Mouse (Mus musculus) limb, embryonic 14.5 days (tissue): ENCODE measurements at regions not wholly inside any gene's neighbourhood (a gene's known extent, or its start where the extent isn't known, plus 50 kb on each side); places are given as distances from the start of the nearest gene placed in this dataset.

Experiments used
- ATAC-seq: fragments of 200-750 bp; cut with Nextera tagmentation; 2 replicates; pipeline ENCODE4 v1.8.0; 2017; ENCODE audit warnings: low read depth, moderate number of reproducible peaks, moderate TSS enrichment; ENCODE audit not compliant: low FRiP score
- DNase-seq: peaks from one replicate; pipeline ENCODE4 v3.0.0-alpha.2; 2015; ENCODE audit warnings: low spot score
- H3K27ac ChIP-seq: fragments of 300-500 bp; sonication (generic); replicated peaks from 2 replicates; pipeline ENCODE4 v1.5.1; 2014; ENCODE audit warnings: low read depth, mild to moderate bottlenecking, low read length, moderate library complexity, mixed read lengths
- H3K27me3 ChIP-seq: fragments of 300-500 bp; sonication (generic); 2 replicates; pipeline ENCODE4 v1.6.1; 2014; ENCODE audit warnings: low read length, mixed read lengths; ENCODE audit not compliant: control insufficient read depth, insufficient read depth
- H3K36me3 ChIP-seq: fragments of 300-500 bp; sonication (generic); 2 replicates; pipeline ENCODE4 v1.6.1; 2014; ENCODE audit warnings: mild to moderate bottlenecking, low read length, moderate library complexity, mixed read lengths; ENCODE audit not compliant: control insufficient read depth, insufficient read depth
- H3K4me1 ChIP-seq: fragments of 300-500 bp; sonication (generic); 2 replicates; pipeline ENCODE4 v1.6.1; 2014; ENCODE audit warnings: antibody characterized with exemption, low read length, mixed read lengths; ENCODE audit not compliant: control insufficient read depth, insufficient read depth
- H3K4me2 ChIP-seq: fragments of 300-500 bp; sonication (generic); replicated peaks from 2 replicates; pipeline ENCODE4 v1.6.1; 2014; ENCODE audit warnings: low read depth, mild to moderate bottlenecking, low read length, moderate library complexity; ENCODE audit not compliant: severe bottlenecking
- H3K4me3 ChIP-seq: fragments of 300-500 bp; sonication (generic); replicated peaks from 2 replicates; pipeline ENCODE4 v1.5.1; 2014; ENCODE audit warnings: low read length
- H3K9ac ChIP-seq: fragments of 300-500 bp; sonication (generic); 2 replicates; pipeline ENCODE4 v1.6.1; 2014; ENCODE audit warnings: mild to moderate bottlenecking, low read depth, low read length, moderate library complexity; ENCODE audit not compliant: severe bottlenecking
- H3K9me3 ChIP-seq: fragments of 300-500 bp; sonication (generic); 2 replicates; pipeline ENCODE4 v1.6.1; 2016; ENCODE audit warnings: low read length; ENCODE audit not compliant: control insufficient read depth
- POLR2A ChIP-seq: fragments of 200-500 bp; IDR thresholded peaks from 2 replicates; pipeline ENCODE4 v1.8.0; 2012; ENCODE audit warnings: inconsistent platforms, mild to moderate bottlenecking, moderate library complexity, borderline replicate concordance; ENCODE audit not compliant: insufficient read depth, insufficient read length; ENCODE audit errors: extremely low read depth
- WGBS: fragments of 180-500 bp; shearing (Covaris S2); extraction: QIAGEN DNeasy Blood & Tissue Kit; methylation state at CpG from one replicate; pipeline ENCODE4 v1.1.7; 2014; 5-methylcytosine and 5-hydroxymethylcytosine counted together

DNA sequence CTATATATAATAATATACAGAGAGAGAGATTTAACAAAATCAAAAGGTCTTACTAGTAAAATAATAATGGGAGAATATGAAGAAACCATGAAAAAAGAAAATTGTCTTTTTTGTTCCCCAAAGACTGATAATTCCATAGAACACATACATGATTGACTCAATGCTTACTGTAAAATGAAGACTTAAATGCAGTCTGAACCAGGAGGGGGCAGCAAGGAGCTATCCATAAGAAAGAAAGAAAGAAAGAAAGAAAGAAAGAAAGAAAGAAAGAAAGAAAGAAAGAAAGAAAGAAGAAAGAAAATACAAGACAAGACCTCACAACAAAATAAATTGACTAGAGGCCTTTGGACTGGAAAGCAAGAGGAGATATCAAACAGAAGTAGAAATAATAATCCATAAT is 868.8 kb upstream of the Acvr2a start:
- DNase-seq, result no peak
- Histone ChIP-seq H3K4me1 (no peaks in the 10 kb centered on the region), H3K9ac (no peak overlapping the region), H3K4me3 (no peak overlapping the region), H3K36me3 (no peaks in the 10 kb centered on the region), H3K4me2 (no peak overlapping the region), H3K9me3 (no peaks in the 10 kb centered on the region), H3K27ac (no peak overlapping the region), H3K27me3 (no peaks in the 10 kb centered on the region)
- no peak for ATAC-seq
- no peak for TF ChIP-seq POLR2A

DNA sequence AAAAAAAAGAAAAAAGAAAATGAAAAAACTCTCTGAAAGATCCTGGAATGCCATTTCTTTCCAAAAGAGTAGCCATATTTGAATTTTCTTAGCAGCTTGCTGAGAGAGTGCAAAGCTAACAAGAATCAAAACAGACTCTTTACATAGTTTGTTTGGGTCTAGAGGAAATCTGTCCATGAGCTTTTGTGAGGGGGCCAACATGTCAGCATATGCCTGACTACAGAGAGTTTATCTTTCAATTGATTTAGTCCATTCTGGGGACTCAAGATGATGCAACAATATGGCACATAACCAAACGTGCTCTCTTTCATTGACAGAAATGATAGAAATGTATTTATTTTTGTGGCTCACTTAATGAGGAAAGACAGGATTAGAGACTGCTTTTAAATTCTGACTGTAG is 822.8 kb upstream of the Acvr2a start:
- ATAC-seq, result no peak

DNA sequence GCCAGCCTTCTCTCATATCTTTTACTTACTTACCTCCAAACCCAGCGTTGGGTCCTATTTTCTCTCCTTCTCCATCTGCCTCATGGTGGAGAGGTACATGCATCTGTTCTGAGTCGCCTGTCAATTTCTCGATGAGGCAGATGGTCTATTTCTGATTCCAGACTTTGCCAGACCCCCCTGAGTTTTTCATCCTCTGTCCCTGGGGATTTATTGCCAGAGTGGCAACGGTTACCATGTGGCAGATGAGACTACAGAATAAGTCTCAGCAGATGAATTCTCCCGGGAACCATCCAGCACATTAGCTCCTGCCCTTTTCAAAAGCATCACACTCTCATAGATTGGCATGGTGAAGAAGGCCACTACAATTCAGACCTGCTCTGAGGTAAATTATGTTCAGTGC is 819.7 kb upstream of the Acvr2a start:
- H3K4me3 ChIP-seq, result no peak overlapping the region
- H3K27me3 ChIP-seq, result no peaks in the 10 kb centered on the region
- WGBS, result 70% methylated on average over 5 of the region's 5 CpGs
- H3K27ac ChIP-seq, result no peak overlapping the region
- H3K4me1 ChIP-seq, result no peaks in the 10 kb centered on the region
- H3K9ac ChIP-seq, result no peak overlapping the region
- no peak overlapping the region for H3K4me2 ChIP-seq
- DNase-seq, result no peak
- H3K36me3 ChIP-seq, result no peaks in the 10 kb centered on the region
- ATAC-seq, result no peak
- no peaks in the 10 kb centered on the region for H3K9me3 ChIP-seq
- TF ChIP-seq POLR2A, result no peak

More for the DNA sequence above, 822.8 kb upstream of the Acvr2a start:
- Histone ChIP-seq H3K9ac (no peak overlapping the region), H3K27me3 (no peaks in the 10 kb centered on the region), H3K36me3 (no peaks in the 10 kb centered on the region), H3K4me2 (no peak overlapping the region), H3K4me1 (no peaks in the 10 kb centered on the region), H3K27ac (no peak overlapping the region), H3K9me3 (no peaks in the 10 kb centered on the region), H3K4me3 (no peak overlapping the region)
- 83% methylated on average over 1 of the region's 1 CpGs for WGBS
- TF ChIP-seq POLR2A, result no peak
- no peak for DNase-seq

DNA sequence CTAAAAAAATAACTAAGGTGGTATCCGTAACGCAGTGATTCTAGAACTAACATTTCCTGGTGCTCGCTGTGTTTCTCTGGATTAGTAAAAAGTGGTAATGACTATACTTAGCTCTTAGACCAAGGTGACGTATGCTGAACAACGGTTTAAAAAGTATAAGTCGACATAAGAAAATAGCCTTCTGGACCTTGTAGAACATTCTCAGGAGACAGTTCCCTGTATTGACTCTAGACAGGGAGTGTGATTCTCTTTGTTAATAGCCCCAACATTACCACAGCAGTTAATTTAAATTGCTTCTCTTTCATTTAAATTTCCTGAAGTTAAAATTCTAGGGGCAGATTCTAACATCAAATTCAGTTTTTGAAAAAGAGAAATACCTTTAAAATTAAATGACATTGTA is 812.7 kb upstream of the Acvr2a start:
- Histone ChIP-seq H3K9ac (no peak overlapping the region), H3K27me3 (no peaks in the 10 kb centered on the region), H3K4me2 (no peak overlapping the region), H3K36me3 (no peaks in the 10 kb centered on the region), H3K4me1 (no peaks in the 10 kb centered on the region), H3K27ac (no peak overlapping the region), H3K4me3 (no peak overlapping the region), H3K9me3 (no peaks in the 10 kb centered on the region)
- WGBS, result 73% methylated on average over 6 of the region's 6 CpGs
- TF ChIP-seq POLR2A, result no peak
- no peak for ATAC-seq
- DNase-seq, result no peak

DNA sequence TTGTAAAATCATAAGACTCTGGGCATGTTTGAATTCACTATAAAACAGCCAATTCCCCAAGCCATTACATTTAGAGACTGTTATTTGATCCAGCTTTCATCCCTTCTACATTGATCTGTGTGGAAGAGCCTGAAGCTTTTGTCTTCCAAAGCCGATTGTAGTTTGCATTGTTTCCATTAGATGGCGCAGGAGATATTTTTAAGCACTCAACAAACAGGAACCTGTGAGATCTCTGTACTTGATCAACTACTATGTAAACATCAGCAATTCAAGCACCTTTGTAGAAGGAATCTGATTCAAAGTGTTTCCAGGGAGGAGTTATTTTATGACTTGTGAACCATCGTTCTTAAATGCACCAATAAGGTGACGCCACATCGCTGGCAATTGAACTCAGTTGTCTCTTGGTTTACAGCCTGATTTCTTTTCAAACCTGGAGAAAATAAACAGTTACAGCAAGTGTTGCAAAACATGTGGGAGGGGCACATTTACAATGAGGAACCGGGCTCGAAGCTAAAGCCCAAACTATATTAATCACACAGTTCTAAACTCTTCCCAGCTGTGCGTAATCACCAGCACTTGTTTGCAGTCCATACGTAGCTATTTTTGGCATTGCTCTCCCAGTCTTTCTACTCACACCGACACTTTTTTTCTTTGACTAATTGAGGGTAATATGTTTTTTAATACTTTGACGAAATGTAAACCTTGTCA is 812.0 kb upstream of the Acvr2a start:
- no peak for TF ChIP-seq POLR2A
- H3K9ac ChIP-seq, result no peak overlapping the region
- no peaks in the 10 kb centered on the region for H3K27me3 ChIP-seq
- no peaks in the 10 kb centered on the region for H3K36me3 ChIP-seq
- H3K4me2 ChIP-seq, result peak overlapping the region; percentile 6; the same call in 1 of the 2 replicates
- no peaks in the 10 kb centered on the region for H3K9me3 ChIP-seq
- ATAC-seq (peak; percentile 63; the same call in 1 of the 2 replicates), DNase-seq (peak; percentile 42)
- H3K4me1 ChIP-seq, result no peaks in the 10 kb centered on the region
- 28% methylated on average over 11 of the region's 11 CpGs for WGBS
- no peak overlapping the region for H3K27ac ChIP-seq
- no peak overlapping the region for H3K4me3 ChIP-seq
